Mouse (Mus musculus) intestine, embryonic 15.5 days (tissue): ENCODE measurements around the gene C130079G13Rik. TPM values are rescaled to one million over a fixed set of nuclear protein-coding genes. Genes with fewer than 3 reads are reported as not detected.
"Not testable (repeated sequence)": the region's sequence is repeated elsewhere in the genome, so short reads cannot be mapped to it uniquely, and the experiment has no call there.

Experiments used
- ATAC-seq: fragments of 200-750 bp; cut with Nextera tagmentation; 2 replicates; pipeline ENCODE4 v1.8.0; 2017; ENCODE audit warnings: moderate TSS enrichment, moderate library complexity
- H3K27ac ChIP-seq: fragments of 300-500 bp; sonication (generic); 2 replicates; pipeline ENCODE4 v1.5.1; 2015; ENCODE audit warnings: mild to moderate bottlenecking, inconsistent platforms
- H3K27me3 ChIP-seq: fragments of 300-500 bp; sonication (generic); replicated peaks from 2 replicates; pipeline ENCODE4 v1.6.1; 2015; ENCODE audit warnings: inconsistent platforms
- H3K36me3 ChIP-seq: fragments of 300-500 bp; sonication (generic); 2 replicates; pipeline ENCODE4 v1.6.1; 2015; ENCODE audit warnings: inconsistent platforms
- H3K4me1 ChIP-seq: fragments of 300-500 bp; sonication (generic); replicated peaks from 2 replicates; pipeline ENCODE4 v1.6.1; 2015; ENCODE audit warnings: inconsistent platforms
- H3K4me2 ChIP-seq: fragments of 300-500 bp; sonication (generic); replicated peaks from 2 replicates; pipeline ENCODE4 v1.6.1; 2015; ENCODE audit warnings: mild to moderate bottlenecking, inconsistent platforms
- H3K4me3 ChIP-seq: fragments of 300-500 bp; sonication (generic); replicated peaks from 2 replicates; pipeline ENCODE4 v1.5.1; 2015; ENCODE audit warnings: inconsistent platforms
- H3K9ac ChIP-seq: fragments of 300-500 bp; sonication (generic); 2 replicates; pipeline ENCODE4 v1.6.1; 2015; ENCODE audit warnings: inconsistent platforms
- H3K9me3 ChIP-seq: fragments of 300-500 bp; sonication (generic); 2 replicates; pipeline ENCODE4 v1.6.1; 2016; ENCODE audit warnings: inconsistent platforms
- WGBS: fragments of 180-500 bp; shearing (Covaris S2); methylation state at CpG from one replicate; pipeline ENCODE4 v1.1.7; 2015; 5-methylcytosine and 5-hydroxymethylcytosine counted together
- polyA plus RNA-seq: library from polyadenylated mRNA; unstranded; fragments of >200 nt; fragmentation: Nextera tagmentation; extraction: Ambion mirVana; gene quantifications from 2 replicates; pipeline ENCODE4 v1.2.1, GENCODE M21; 2015

Gene C130079G13Rik
- polyA plus RNA-seq: not detected in 2 replicates

DNA sequence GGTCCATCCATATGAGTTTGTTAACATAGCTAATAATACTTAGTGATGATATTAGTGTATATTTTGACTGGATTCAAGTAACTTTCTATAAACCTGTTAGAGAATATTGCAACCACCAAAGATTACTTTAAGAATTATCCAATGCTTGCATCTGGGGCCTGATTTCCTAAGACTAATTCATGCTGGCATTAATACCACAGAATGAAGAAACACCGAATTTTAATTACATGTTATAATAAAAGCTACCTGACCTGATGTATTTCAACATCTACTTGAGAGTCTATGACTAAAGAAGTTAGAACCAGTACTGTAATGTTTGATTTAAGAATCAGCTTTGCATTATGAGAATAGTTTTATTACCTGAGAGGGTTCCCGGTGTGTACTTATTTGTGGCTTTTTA lies at the start of gene C130079G13Rik:
C130079G13Rik (plus strand) TSS at position 301 of the 400 bp plus-strand sequence.
- no peak within 1 kb of the TSS for H3K9ac ChIP-seq
- H3K27me3 ChIP-seq: no peaks in the 10 kb centered on the region
- no peak within 1 kb of the TSS for H3K4me2 ChIP-seq
- ATAC-seq: no peak
- H3K27ac ChIP-seq: no peak within 1 kb of the TSS
- no peaks in the 10 kb centered on the region for H3K9me3 ChIP-seq
- H3K4me1 ChIP-seq: no peaks in the 10 kb centered on the region
- H3K36me3 ChIP-seq: no peaks in the 10 kb centered on the region
- no peak within 1 kb of the TSS for H3K4me3 ChIP-seq
- 93% methylated on average over 2 of the region's 2 CpGs for WGBS

DNA sequence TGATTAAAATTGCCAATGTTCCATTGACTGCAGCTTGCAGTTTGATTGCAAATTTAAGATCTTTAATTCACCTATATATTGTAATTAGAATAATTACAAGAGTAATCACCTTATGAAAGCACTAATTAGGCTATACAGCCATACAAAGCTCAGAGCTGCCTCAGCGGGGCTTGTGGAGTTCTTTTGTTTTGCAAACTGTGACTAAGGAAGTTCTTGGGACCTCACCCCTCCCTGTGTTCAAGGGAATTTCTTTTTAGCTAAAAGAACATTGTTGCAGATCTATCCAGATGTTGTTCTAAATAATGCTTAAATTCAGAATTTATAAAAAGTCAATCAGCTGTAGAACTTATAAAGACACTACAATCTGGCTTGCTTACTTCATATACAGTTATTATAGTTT lies 47.4 kb upstream of the C130079G13Rik start:
- H3K9me3 ChIP-seq, H3K9ac ChIP-seq, ATAC-seq, H3K36me3 ChIP-seq, H3K4me1 ChIP-seq, H3K4me2 ChIP-seq, H3K27me3 ChIP-seq, H3K4me3 ChIP-seq, H3K27ac ChIP-seq: not testable (repeated sequence)
- WGBS: 63% methylated on average over 1 of the region's 1 CpGs

DNA sequence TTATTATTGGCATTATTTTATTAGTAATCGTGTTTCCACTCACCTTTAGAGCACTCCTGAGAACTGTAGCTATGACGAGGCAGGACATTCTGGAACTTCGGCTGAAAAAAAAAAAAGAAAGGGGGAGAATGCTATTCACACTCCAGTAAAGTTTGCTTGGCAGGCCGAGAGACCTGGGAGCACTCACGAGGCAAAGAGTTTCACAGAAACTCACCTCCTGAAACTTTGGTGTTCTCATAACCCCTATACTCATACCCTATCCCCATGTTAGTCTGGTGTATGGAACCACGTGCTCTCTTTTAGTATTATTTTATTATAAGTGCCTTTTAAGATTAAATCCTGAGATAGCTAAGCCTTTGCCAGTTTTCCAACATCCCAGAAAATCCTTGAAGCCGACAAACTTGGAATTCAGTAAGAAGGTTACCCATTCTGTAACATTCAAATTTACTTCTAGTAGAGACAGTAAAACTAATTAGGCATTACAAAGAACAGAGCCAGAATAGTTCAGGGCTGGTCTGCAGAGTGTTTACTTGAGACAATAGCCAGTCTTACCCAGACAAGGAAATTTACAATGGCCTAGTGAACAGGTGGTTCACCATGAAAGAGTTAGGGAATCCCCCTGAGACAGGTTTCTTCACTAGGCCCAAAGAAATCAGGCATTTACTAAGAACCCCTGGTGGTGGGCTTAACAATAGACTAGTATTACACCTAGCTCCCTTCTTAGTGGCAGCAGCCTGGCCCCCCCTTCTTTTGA lies 45.0 kb upstream of the C130079G13Rik start:
- 80% methylated on average over 7 of the region's 7 CpGs for WGBS
- not testable (repeated sequence) for H3K27ac ChIP-seq, H3K9me3 ChIP-seq, ATAC-seq, H3K9ac ChIP-seq, H3K36me3 ChIP-seq, H3K4me2 ChIP-seq, H3K4me1 ChIP-seq, H3K4me3 ChIP-seq, H3K27me3 ChIP-seq

DNA sequence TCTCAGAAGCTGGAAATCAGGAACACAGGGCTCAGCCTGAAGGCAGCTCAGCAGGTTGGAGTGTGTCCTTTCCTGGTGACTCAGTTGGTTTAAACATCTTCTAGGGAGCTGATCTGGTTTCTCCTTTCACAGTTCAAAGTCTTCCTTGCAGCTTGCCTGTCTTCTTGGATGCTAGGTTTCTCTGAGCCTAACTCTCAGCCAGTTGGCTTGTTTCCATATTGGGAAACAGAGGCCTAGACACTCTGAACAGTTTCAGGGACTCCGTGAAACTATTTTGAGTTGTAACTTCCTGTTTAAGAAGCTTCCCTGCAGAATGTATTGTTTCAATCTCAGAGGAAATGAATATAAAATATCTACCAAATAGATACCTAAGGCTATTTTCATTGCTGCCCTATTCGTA lies 31.7 kb upstream of the C130079G13Rik start:
- Histone ChIP-seq H3K36me3 (no peaks in the 10 kb centered on the region), H3K4me2 (no peak overlapping the region), H3K27ac (no peak overlapping the region), H3K4me1 (no peaks in the 10 kb centered on the region), H3K4me3 (no peak overlapping the region), H3K27me3 (no peaks in the 10 kb centered on the region), H3K9ac (no peak overlapping the region), H3K9me3 (no peaks in the 10 kb centered on the region)
- 66% methylated on average over 2 of the region's 2 CpGs for WGBS
- no peak for ATAC-seq

DNA sequence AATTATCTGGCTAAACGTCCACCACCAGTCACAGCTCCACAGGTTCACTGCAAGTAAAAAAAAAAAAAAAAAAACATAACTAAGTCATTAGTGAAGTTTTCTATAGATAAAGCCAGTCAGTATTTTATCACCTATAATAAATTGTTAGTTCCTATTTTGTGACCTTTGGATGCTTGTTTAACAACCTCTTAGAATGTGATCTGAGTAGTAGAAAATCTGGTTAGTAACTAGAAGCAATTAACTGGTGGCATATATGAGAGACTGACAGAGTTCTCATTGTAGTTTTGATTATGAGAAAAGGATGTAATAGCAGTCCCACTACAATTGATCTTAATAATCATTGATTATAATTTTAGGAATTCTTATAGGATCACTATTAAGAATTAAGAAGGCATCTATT lies 9.6 kb downstream of the C130079G13Rik start:
- 53% methylated on average over 1 of the region's 1 CpGs for WGBS
- H3K9ac ChIP-seq: no peak overlapping the region
- H3K36me3 ChIP-seq: no peaks in the 10 kb centered on the region
- H3K27ac ChIP-seq: no peak overlapping the region
- no peaks in the 10 kb centered on the region for H3K27me3 ChIP-seq
- H3K4me1 ChIP-seq: no peaks in the 10 kb centered on the region
- no peak overlapping the region for H3K4me2 ChIP-seq
- H3K9me3 ChIP-seq: no peaks in the 10 kb centered on the region
- ATAC-seq: peak; percentile 71; the same call in 1 of the 2 replicates
- no peak overlapping the region for H3K4me3 ChIP-seq

DNA sequence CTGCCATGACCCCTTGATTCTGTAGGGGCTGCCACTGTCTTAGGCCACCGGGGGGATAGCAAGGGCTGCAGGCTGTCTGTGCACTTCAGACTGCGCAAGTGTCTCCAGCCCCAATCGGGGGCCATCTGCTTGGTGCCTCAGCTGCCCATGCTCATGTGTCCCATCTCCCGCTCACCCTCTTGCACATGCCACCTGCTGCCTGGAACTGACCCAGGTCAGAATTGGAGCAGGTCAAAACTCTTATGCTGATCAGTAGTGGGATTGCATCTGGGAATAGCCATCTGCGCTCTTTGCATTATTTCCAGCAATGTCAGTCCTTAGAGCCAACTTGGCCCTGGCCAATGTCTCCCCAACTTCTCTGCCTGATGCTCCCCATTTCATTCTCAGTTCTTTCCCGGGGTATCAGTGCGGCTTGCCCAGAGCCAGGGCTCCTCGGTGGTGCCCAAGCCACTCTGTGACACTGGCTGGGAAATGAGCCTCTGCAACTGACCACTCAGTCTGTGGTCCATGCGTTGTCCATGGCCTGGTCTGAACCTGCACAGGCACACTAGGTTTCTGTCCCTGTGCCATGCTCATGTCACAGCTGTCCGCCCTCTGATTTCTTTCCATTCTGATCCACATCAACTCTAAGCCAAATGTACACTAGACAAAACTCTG lies 22.4 kb downstream of the C130079G13Rik start:
- ATAC-seq: no peak
- Histone ChIP-seq H3K9me3 (no peaks in the 10 kb centered on the region), H3K36me3 (no peaks in the 10 kb centered on the region), H3K9ac (no peak overlapping the region), H3K27ac (no peak overlapping the region), H3K27me3 (no peaks in the 10 kb centered on the region), H3K4me2 (no peak overlapping the region), H3K4me1 (no peaks in the 10 kb centered on the region), H3K4me3 (no peak overlapping the region)
- WGBS: 92% methylated on average over 10 of the region's 10 CpGs

DNA sequence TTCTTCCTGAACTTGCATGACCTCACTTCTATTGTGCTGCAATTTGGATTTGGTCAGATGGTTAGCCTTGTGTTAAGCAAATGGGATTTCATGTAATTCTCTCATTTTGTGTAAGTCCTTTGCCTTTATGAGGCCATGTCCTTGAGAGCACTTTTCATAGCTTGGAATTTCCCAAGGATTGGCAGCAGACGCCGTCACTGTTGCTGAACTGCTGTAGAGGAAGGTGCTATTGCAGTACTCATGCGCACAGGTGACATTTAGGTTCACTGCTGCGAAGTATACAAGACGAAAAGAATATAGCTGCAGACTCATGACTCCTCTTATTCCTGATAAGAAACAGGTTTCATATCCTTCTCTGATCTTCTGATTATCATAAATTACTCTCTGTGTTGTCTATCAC lies 45.9 kb downstream of the C130079G13Rik start:
- Histone ChIP-seq H3K4me3 (no peak overlapping the region), H3K9ac (no peak overlapping the region), H3K27me3 (no peaks in the 10 kb centered on the region), H3K9me3 (no peaks in the 10 kb centered on the region), H3K4me2 (no peak overlapping the region), H3K4me1 (no peaks in the 10 kb centered on the region), H3K27ac (no peak overlapping the region), H3K36me3 (no peaks in the 10 kb centered on the region)
- WGBS: 80% methylated on average over 5 of the region's 5 CpGs
- no peak for ATAC-seq

DNA sequence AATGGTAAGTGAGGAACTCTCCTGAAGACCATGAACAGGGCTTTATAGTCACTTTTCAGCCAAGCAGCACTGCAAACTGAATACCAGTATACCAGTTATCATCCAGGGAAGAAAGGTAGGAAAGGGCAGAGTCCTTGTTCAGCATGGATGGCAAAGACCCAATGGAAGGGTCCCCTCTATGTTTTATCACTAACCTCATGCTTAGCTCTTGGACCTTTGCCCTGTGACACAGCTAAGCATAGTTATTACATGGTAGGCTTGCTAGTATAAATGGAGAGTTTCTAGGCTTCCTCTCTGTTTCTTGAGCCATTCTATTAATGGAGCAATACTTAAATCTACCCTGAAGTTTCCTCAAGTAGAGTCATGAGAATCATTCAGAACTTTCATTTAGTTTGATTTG lies 49.6 kb downstream of the C130079G13Rik start:
- ATAC-seq: 0 out of 2 replicates have a peak, but pooled peaks have one; percentile 55
- Histone ChIP-seq H3K4me1 (no peaks in the 10 kb centered on the region), H3K27me3 (no peaks in the 10 kb centered on the region), H3K9me3 (no peaks in the 10 kb centered on the region), H3K4me3 (no peak overlapping the region), H3K36me3 (no peaks in the 10 kb centered on the region), H3K4me2 (no peak overlapping the region), H3K27ac (no peak overlapping the region), H3K9ac (no peak overlapping the region)

Other genes starting within 250 kb of the C130079G13Rik start
- gene Gm5538, start 195.4 kb upstream of the C130079G13Rik start, polyA plus RNA-seq: not detected in 2 replicates
- not detected in 2 replicates for gene Gm8298, start 64.2 kb upstream of the C130079G13Rik start, polyA plus RNA-seq
- not detected in 2 replicates for gene Aadacl2, start 81.5 kb downstream of the C130079G13Rik start, polyA plus RNA-seq
- gene Aadac, start 100.5 kb downstream of the C130079G13Rik start, polyA plus RNA-seq: 152 and 158 TPM in 2 replicates
- 0.58 and 0.64 TPM in 2 replicates for gene Sucnr1, start 156.7 kb downstream of the C130079G13Rik start, polyA plus RNA-seq